Comparison of ENCODE assay signal across 32 mouse cellular contexts in the genomic region with DNA sequence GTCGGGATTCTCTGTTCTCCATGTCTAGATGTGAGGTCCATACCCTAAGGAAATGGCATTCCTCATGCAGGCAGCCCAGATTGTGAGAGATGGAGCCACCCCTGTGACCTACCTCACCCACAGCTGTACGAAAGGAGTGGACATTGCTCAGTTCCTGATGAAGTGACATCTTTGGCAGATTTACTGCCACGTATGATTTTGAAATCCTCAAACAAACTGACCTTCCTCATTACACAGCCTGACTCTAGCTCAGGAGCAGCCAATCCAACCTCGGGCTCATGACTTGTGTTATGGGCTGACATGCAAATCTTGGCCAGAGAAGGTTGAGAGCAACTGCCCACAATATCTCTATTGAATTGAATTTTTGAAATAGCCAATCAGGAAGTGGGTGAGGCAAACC. TPM values are rescaled to one million over a fixed set of nuclear protein-coding genes. Genes with fewer than 3 reads are reported as not detected.
DNase-seq lines count a peak whose midpoint lies in the region; ATAC-seq lines count a peak whose summit lies in the region.
"Had no signal": no experiment of that assay in that cellular context is flagged by ENCODE, and none has a peak within 500 bp of the region (broad histone marks: within the 10 kb centered on the region; RNA-seq: fewer than 3 reads in every experiment).

No protein-coding gene starts in this region.

- DNase-seq in adrenal gland, adult 8-10 months: peak; percentile 36
- DNase-seq in adrenal gland, postnatal 4 days (ENCODE audit: low spot score in 2 of 2): no peak
- DNase-seq in liver, embryonic 13.5 days: no peak
- no peak for DNase-seq in liver, embryonic 11.5 days (ENCODE audit: low spot score)
- DNase-seq in gastrocnemius, postnatal 10 days: no peak
- DNase-seq in spleen, adult 12 weeks (ENCODE audit: low spot score): no peak
- DNase-seq: cerebellum, adult 11 months; cerebellum, adult 9-10 months; embryo, embryonic 11 days; heart, adult 2 months; heart, postnatal 10 days; kidney, adult 11 months; kidney, postnatal 25 days; lung, embryonic 14.5 days; right cerebral cortex, postnatal 4 days; thymus, adult 2 months; thymus, postnatal 36 days had no signal

- no peak overlapping the region for H3K9ac ChIP-seq in liver, embryonic 13.5 days
- no peak overlapping the region for H3K9ac ChIP-seq in liver, embryonic 11.5 days (ENCODE audit: low read depth, low read length)
- H3K9ac ChIP-seq: embryonic facial prominence, embryonic 12.5 days; forebrain, embryonic 15.5 days; heart, embryonic 13.5 days; hindbrain, embryonic 15.5 days; limb, embryonic 13.5 days; lung, embryonic 14.5 days; neural tube, embryonic 12.5 days had no signal

- ATAC-seq in liver, embryonic 13.5 days (ENCODE audit: low read depth): 0 out of 2 replicates have a peak, but pooled peaks have one; percentile 31
- ATAC-seq in liver, embryonic 11.5 days (replicated peaks; ENCODE audit: low FRiP score): no peak
- peak; percentile 91 for ATAC-seq in granulocyte monocyte progenitor cell, adult 5-6 weeks (replicated peaks; ENCODE audit: poor library complexity, severe bottlenecking)
- peak; percentile 77 for ATAC-seq in megakaryocyte, adult 5-6 weeks (ENCODE audit: poor library complexity, severe bottlenecking)
- ATAC-seq: forebrain, embryonic 15.5 days; inflammation-experienced regulatory T-cells, adult 6 months; midbrain, embryonic 16.5 days; Patski had no signal

- H3K4me1 ChIP-seq in liver, embryonic 13.5 days (replicated peaks): no peaks in the 10 kb centered on the region; the same call in 1 of the 2 replicates
- H3K4me1 ChIP-seq in liver, embryonic 11.5 days (replicated peaks; ENCODE audit: control insufficient read depth, insufficient read depth, low read length): no peaks in the 10 kb centered on the region
- H3K4me1 ChIP-seq: embryonic facial prominence, embryonic 12.5 days; forebrain, embryonic 15.5 days; heart, embryonic 13.5 days; hindbrain, embryonic 10.5 days; hindbrain, embryonic 15.5 days; limb, embryonic 13.5 days; neural tube, embryonic 12.5 days had no signal

- no peak overlapping the region for H3K4me3 ChIP-seq in liver, embryonic 13.5 days (replicated peaks)
- H3K4me3 ChIP-seq in liver, embryonic 11.5 days (ENCODE audit: low read depth, low read length): no peak overlapping the region
- H3K4me3 ChIP-seq: embryonic facial prominence, embryonic 12.5 days; forebrain, embryonic 15.5 days; heart, adult 2 months; heart, embryonic 13.5 days; hindbrain, embryonic 10.5 days; hindbrain, embryonic 15.5 days; left cerebral cortex, adult 2 months; limb, embryonic 13.5 days; myocyte; neural tube, embryonic 12.5 days had no signal

- no peaks in the 10 kb centered on the region for H3K9me3 ChIP-seq in liver, embryonic 13.5 days (replicated peaks)
- no peaks in the 10 kb centered on the region for H3K9me3 ChIP-seq in liver, embryonic 11.5 days (ENCODE audit: control insufficient read depth, low read length)
- H3K9me3 ChIP-seq: embryonic facial prominence, embryonic 12.5 days; forebrain, embryonic 15.5 days; heart, embryonic 13.5 days; hindbrain, embryonic 10.5 days; hindbrain, embryonic 15.5 days; limb, embryonic 13.5 days; neural tube, embryonic 12.5 days had no signal

- H3K27ac ChIP-seq in liver, embryonic 13.5 days: no peak overlapping the region
- H3K27ac ChIP-seq in liver, embryonic 11.5 days (ENCODE audit: low read depth, low read length): no peak overlapping the region
- H3K27ac ChIP-seq: embryonic facial prominence, embryonic 12.5 days; forebrain, embryonic 15.5 days; heart, adult 2 months; heart, embryonic 13.5 days; hindbrain, embryonic 10.5 days; hindbrain, embryonic 15.5 days; left cerebral cortex, adult 2 months; limb, embryonic 13.5 days; neural tube, embryonic 12.5 days had no signal

- WGBS in liver, embryonic 13.5 days (ENCODE audit: insufficient replicate concordance): 35% methylated on average over 4 of the region's 4 CpGs
- WGBS in liver, embryonic 11.5 days: 59% methylated on average over 4 of the region's 4 CpGs

- no peaks in the 10 kb centered on the region for H3K36me3 ChIP-seq in liver, embryonic 13.5 days
- no peaks in the 10 kb centered on the region for H3K36me3 ChIP-seq in liver, embryonic 11.5 days (ENCODE audit: control insufficient read depth, insufficient read depth, low read length)
- H3K36me3 ChIP-seq: embryonic facial prominence, embryonic 12.5 days; forebrain, embryonic 15.5 days; heart, embryonic 13.5 days; hindbrain, embryonic 10.5 days; hindbrain, embryonic 15.5 days; limb, embryonic 13.5 days; neural tube, embryonic 12.5 days had no signal

- H3K27me3 ChIP-seq in liver, embryonic 13.5 days: no peaks in the 10 kb centered on the region
- H3K27me3 ChIP-seq in liver, embryonic 11.5 days (replicated peaks; ENCODE audit: control insufficient read depth, insufficient read depth, low read length): no peaks in the 10 kb centered on the region
- H3K27me3 ChIP-seq: embryonic facial prominence, embryonic 12.5 days; forebrain, embryonic 15.5 days; hindbrain, embryonic 15.5 days; limb, embryonic 13.5 days; neural tube, embryonic 12.5 days had no signal

- H3K4me2 ChIP-seq in liver, embryonic 13.5 days: no peak overlapping the region
- no peak overlapping the region for H3K4me2 ChIP-seq in liver, embryonic 11.5 days
- H3K4me2 ChIP-seq: embryonic facial prominence, embryonic 12.5 days; forebrain, embryonic 15.5 days; heart, embryonic 13.5 days; hindbrain, embryonic 15.5 days; limb, embryonic 13.5 days; lung, embryonic 14.5 days; midbrain, embryonic 11.5 days; neural tube, embryonic 12.5 days had no signal

RNA-seq across cellular contexts. Expression of a gene that starts 15.6 kb away (rescaled TPM):
- 100 to 1,000 TPM in 1 of 4 experiments, 10 to 100 TPM in 3; 66.2 to 126 (median 84.4) TPM for total RNA-seq in adrenal gland, adult 8-10 months (2022)
- 10 to 100 TPM; 28.9 to 41.4 TPM for total RNA-seq in adrenal gland, postnatal 4 days (2021)
- polyA plus RNA-seq in liver, embryonic 13.5 days (2015; fragmentation: Nextera tagmentation; extraction: Ambion mirVana): 57.3 and 68.1 TPM in 2 replicates
- polyA plus RNA-seq in liver, embryonic 11.5 days (2014; fragmentation: Nextera tagmentation; extraction: Ambion mirVana): 71.4 and 80.4 TPM in 2 replicates
- total RNA-seq in granulocyte monocyte progenitor cell, adult 5-6 weeks (2014; fragmentation: Nextera tagmentation): 12.3 and 14.4 TPM in 2 replicates
- 20.1 and 29.9 TPM in 2 replicates for total RNA-seq in granulocyte monocyte progenitor cell, adult 5-6 weeks (2017)
- total RNA-seq in megakaryocyte, adult 5-6 weeks (2015): 25.7 and 27.8 TPM in 2 replicates
- total RNA-seq in megakaryocyte, adult 5-6 weeks (2017): 41.6 and 58.6 TPM in 2 replicates
- total RNA-seq in gastrocnemius, postnatal 10 days (2021): 10 to 100 TPM; 16.4 to 17.0 TPM
